Mouse (Mus musculus) forebrain, postnatal 0 days (tissue): Measurements from ENCODE around the gene Syndig1. TPM values are rescaled to one million over a fixed set of nuclear protein-coding genes. Genes with fewer than 3 reads are reported as not detected.

Experiments used
- ATAC-seq: fragments of 200-750 bp; cut with Nextera tagmentation; 2 replicates; pipeline ENCODE4 v1.8.0; 2017; ENCODE audit warnings: mild to moderate bottlenecking, moderate library complexity
- DNase-seq: peaks from one replicate; pipeline ENCODE4 v3.0.0-alpha.2; 2015
- H3K27ac ChIP-seq: fragments of 300-500 bp; sonication (generic); 2 replicates; pipeline ENCODE4 v1.5.1; 2014; ENCODE audit warnings: low read depth, mild to moderate bottlenecking, antibody characterized with exemption, low read length, moderate library complexity, mixed read lengths
- H3K27me3 ChIP-seq: fragments of 300-500 bp; sonication (generic); 2 replicates; pipeline ENCODE4 v1.6.1; 2014; ENCODE audit warnings: mild to moderate bottlenecking, low read length, mixed read lengths; ENCODE audit not compliant: insufficient read depth
- H3K36me3 ChIP-seq: fragments of 300-500 bp; sonication (generic); 2 replicates; pipeline ENCODE4 v1.6.1; 2014; ENCODE audit warnings: mild to moderate bottlenecking, moderate library complexity; ENCODE audit not compliant: insufficient read depth
- H3K4me1 ChIP-seq: fragments of 300-500 bp; sonication (generic); 2 replicates; pipeline ENCODE4 v1.6.1; 2014; ENCODE audit warnings: antibody characterized with exemption; ENCODE audit not compliant: insufficient read depth
- H3K4me2 ChIP-seq: fragments of 300-500 bp; sonication (generic); 2 replicates; pipeline ENCODE4 v1.6.1; 2014; ENCODE audit warnings: low read depth, mild to moderate bottlenecking, moderate library complexity
- H3K4me3 ChIP-seq: fragments of 300-500 bp; sonication (generic); 2 replicates; pipeline ENCODE4 v1.5.1; 2014; ENCODE audit warnings: low read depth, low read length, mixed read lengths
- H3K9ac ChIP-seq: fragments of 300-500 bp; sonication (generic); 2 replicates; pipeline ENCODE4 v1.6.1; 2014; ENCODE audit warnings: mild to moderate bottlenecking
- H3K9me3 ChIP-seq: fragments of 300-500 bp; sonication (generic); 2 replicates; pipeline ENCODE4 v1.6.1; 2016; ENCODE audit warnings: low read length
- CTCF ChIP-seq: sonication (generic); IDR thresholded peaks from 2 replicates; pipeline ENCODE4 v1.5.1; 2016; ENCODE audit warnings: antibody characterized with exemption, control low read depth, low read depth
- WGBS: fragments of 180-500 bp; shearing (Covaris S2); extraction: QIAGEN DNeasy Blood & Tissue Kit; methylation state at CpG from one replicate; pipeline ENCODE4 v1.1.7; 2014; 5-methylcytosine and 5-hydroxymethylcytosine counted together
- polyA plus RNA-seq: library from polyadenylated mRNA; unstranded; fragments of >200 nt; fragmentation: Nextera tagmentation; extraction: Ambion mirVana; gene quantifications from 2 replicates; pipeline ENCODE4 v1.2.1, GENCODE M21; 2015
- total RNA-seq: library from RNA; depleted of rRNA; stranded (reverse); fragments of >200 nt; gene quantifications from 2 replicates; pipeline ENCODE4 v1.2.3, GENCODE M21; 2014

Syndig1 gene
- total and polyA plus RNA-seq, 2 experiments from 2014 or later, result 25.1 to 29.7 TPM

DNA sequence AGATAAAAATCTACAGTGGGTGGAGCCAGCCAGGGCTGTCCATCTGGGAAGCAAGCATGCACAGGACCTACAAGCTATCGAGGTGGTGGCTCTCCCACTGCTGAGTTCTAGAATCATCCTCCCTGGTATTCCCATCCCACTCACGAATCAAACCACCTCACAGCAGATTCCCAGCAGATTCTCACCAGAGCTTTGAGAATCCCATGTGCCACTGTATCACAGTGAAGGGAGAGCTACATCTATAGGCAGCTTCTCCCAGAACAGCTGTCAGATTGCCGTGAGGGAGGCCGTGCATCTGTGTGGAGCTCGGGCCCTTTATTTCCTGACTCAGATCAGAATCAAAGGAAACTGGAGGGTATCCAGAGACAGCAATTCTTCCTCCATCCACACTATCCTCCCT, 101.0 kb downstream of the Syndig1 start:
- Histone ChIP-seq H3K4me2 (no peak overlapping the region), H3K9ac (no peak overlapping the region), H3K4me3 (no peak overlapping the region), H3K27me3 (no peaks in the 10 kb centered on the region), H3K36me3 (no peaks in the 10 kb centered on the region), H3K27ac (no peak overlapping the region), H3K4me1 (no peaks in the 10 kb centered on the region), H3K9me3 (no peaks in the 10 kb centered on the region)
- DNase-seq, result no peak
- WGBS, result 68% methylated on average over 5 of the region's 5 CpGs
- TF ChIP-seq CTCF, result no peak
- peak; percentile 38; the same call in 1 of the 2 replicates for ATAC-seq

DNA sequence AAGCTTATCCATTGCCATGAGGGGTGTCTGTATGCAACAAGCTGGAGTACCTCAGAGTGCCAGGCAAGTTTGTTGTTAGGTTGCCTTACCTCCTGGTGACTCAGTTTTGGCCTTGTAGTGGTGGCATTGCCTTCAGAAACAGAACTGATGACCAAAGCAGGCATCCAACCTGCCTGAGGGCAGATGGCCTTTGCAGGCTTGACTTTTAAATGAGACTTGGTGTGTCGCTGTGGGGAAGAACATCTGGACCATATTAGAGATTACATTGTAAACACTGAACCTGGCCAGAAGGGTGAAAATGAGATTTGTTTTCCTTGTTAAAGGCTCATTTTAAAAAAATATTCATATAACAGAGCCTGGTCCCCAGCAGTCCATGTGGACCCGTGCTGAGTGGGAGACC, 102.1 kb downstream of the Syndig1 start:
- WGBS, result 91% methylated on average over 2 of the region's 2 CpGs
- Histone ChIP-seq H3K4me1 (no peaks in the 10 kb centered on the region), H3K36me3 (no peaks in the 10 kb centered on the region), H3K4me2 (no peak overlapping the region), H3K27me3 (no peaks in the 10 kb centered on the region), H3K4me3 (no peak overlapping the region), H3K27ac (no peak overlapping the region), H3K9me3 (no peaks in the 10 kb centered on the region), H3K9ac (no peak overlapping the region)
- no peak for ATAC-seq
- no peak for TF ChIP-seq CTCF
- no peak for DNase-seq

DNA sequence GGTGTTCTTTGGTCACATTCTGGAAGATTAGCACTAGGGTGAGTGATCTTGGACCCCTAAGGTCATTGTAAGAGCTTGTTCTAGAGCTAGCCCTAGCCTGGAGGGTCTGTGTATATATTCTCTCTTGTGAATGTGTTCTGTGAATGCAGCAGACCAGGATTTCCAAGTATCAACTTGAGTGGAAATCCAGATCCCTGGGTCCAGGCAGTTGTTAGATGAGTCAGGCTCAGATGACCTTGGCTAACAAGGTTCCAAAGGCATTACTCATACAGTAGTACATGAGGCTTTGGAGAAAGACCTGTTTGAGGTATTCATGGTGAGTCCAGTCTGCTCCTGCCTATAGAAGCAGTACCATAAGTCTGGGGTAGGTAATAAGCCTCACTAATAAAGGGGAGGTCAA, 103.1 kb downstream of the Syndig1 start:
- Histone ChIP-seq H3K4me3 (no peak overlapping the region), H3K4me2 (no peak overlapping the region), H3K9me3 (no peaks in the 10 kb centered on the region), H3K27me3 (no peaks in the 10 kb centered on the region), H3K27ac (no peak overlapping the region), H3K36me3 (no peaks in the 10 kb centered on the region), H3K4me1 (no peaks in the 10 kb centered on the region), H3K9ac (no peak overlapping the region)
- no peak for ATAC-seq
- no peak for DNase-seq
- TF ChIP-seq CTCF, result no peak

DNA sequence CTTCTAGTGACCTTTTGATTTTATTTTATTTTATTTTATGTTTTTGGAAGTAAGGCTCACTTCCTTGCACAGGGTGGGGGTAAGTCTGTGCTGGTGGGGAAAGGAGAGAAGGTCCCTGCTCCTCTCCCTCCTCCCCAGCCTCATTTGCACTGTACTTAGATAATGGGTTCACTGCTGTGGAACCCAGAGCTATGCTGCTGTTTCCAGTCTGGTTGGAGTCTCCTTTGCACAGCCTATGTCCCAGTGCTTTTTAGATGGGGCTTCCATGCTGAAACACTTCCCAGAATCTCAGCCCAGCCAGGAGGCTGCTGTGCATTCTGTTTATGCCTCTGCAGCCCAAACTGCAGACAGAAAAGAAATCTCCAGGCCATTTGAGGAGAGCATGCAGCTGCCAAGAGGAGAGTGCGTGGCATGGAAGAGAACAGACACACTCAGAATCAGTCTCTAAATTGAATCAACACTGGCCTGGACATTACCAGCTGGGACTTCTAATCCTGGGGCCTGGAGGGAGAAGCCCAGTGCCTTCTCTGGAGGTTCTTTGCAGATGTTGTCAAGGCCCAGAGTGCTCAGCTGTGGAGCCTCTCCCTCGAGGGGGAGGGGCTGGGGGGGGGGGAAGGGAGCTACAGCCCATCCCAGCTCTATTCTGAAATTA, 104.4 kb downstream of the Syndig1 start:
- Histone ChIP-seq H3K27ac (no peak overlapping the region), H3K4me2 (no peak overlapping the region), H3K4me3 (no peak overlapping the region), H3K4me1 (no peaks in the 10 kb centered on the region), H3K36me3 (no peaks in the 10 kb centered on the region), H3K9ac (no peak overlapping the region), H3K27me3 (no peaks in the 10 kb centered on the region), H3K9me3 (no peaks in the 10 kb centered on the region)
- ATAC-seq (peak; percentile 66), DNase-seq (peak; percentile 12)
- WGBS, result 20% methylated on average over 2 of the region's 2 CpGs
- no peak for TF ChIP-seq CTCF

DNA sequence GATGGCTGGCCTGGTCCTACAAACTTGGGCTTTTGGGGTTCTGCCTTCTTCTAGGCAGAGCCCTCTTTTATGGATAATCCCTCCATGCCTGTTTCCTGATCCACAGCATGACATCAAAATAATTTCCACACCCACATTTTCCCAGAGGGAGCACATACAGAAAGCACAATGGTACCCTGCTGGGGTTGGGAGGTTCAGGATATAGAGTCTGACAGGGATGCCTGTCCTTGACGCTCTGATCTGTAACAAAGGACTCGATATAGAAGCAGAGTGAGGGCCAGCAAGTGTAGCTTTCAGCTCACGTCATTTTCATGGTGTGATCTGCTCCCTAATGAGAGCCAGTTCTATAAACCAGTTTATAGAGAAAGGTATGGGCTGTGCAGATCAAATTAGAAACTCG, 105.1 kb downstream of the Syndig1 start:
- no peak for ATAC-seq
- H3K4me1 ChIP-seq, result no peaks in the 10 kb centered on the region
- H3K4me2 ChIP-seq, result no peak overlapping the region
- WGBS, result 15% methylated on average over 4 of the region's 4 CpGs
- DNase-seq, result no peak
- no peak overlapping the region for H3K4me3 ChIP-seq
- H3K9me3 ChIP-seq, result no peaks in the 10 kb centered on the region
- H3K9ac ChIP-seq, result no peak overlapping the region
- no peak overlapping the region for H3K27ac ChIP-seq
- H3K27me3 ChIP-seq, result no peaks in the 10 kb centered on the region
- no peak for TF ChIP-seq CTCF
- no peaks in the 10 kb centered on the region for H3K36me3 ChIP-seq

GRCm38 (mm10) chr2:149938829-149939228, 109.8 kb downstream of the Syndig1 start:
- DNase-seq, result no peak
- H3K4me3 ChIP-seq, result no peak overlapping the region
- ATAC-seq, result no peak
- H3K9me3 ChIP-seq, result no peaks in the 10 kb centered on the region
- no peak overlapping the region for H3K9ac ChIP-seq
- H3K4me2 ChIP-seq, result no peak overlapping the region
- H3K4me1 ChIP-seq, result no peaks in the 10 kb centered on the region
- no peak for TF ChIP-seq CTCF
- WGBS, result 74% methylated on average over 4 of the region's 4 CpGs
- H3K27ac ChIP-seq, result no peak overlapping the region
- no peaks in the 10 kb centered on the region for H3K36me3 ChIP-seq
- H3K27me3 ChIP-seq, result no peaks in the 10 kb centered on the region

DNA sequence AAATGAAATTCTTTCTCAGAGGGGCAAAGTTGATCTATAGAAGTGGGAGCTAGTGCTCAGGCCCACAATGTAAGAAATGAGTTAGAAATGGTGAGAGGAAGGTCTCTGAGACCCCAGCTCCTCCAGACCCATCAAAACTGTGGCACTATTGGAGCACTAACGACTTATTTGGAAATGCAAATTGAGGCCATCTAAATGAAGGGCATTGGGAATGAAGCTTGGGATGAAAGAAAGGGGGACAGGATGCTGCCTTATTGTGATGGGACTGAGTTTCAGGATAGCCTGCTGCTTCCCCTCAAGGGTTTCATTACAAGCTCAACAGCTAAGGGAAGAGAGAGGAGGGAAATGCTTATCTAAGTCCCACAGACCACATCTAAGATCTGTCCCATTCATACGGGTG, 110.6 kb downstream of the Syndig1 start:
- Histone ChIP-seq H3K27me3 (no peaks in the 10 kb centered on the region), H3K4me1 (no peaks in the 10 kb centered on the region), H3K9ac (no peak overlapping the region), H3K4me3 (no peak overlapping the region), H3K9me3 (no peaks in the 10 kb centered on the region), H3K36me3 (no peaks in the 10 kb centered on the region), H3K27ac (no peak overlapping the region), H3K4me2 (no peak overlapping the region)
- DNase-seq (no peak), ATAC-seq (no peak)
- 42% methylated on average over 2 of the region's 2 CpGs for WGBS
- TF ChIP-seq CTCF, result no peak
